Mouse (Mus musculus) hindbrain, postnatal 0 days (tissue): ENCODE data around the gene Catsperg2. TPM values are rescaled to one million over a fixed set of nuclear protein-coding genes. Genes with fewer than 3 reads are reported as not detected.
"Not testable (repeated sequence)": the region's sequence is repeated elsewhere in the genome, so short reads cannot be mapped to it uniquely, and the experiment has no call there.

ENCODE experiments used
- ATAC-seq: fragments of 200-750 bp; cut with Nextera tagmentation; 2 replicates; pipeline ENCODE4 v1.8.0; 2017; ENCODE audit warnings: mild to moderate bottlenecking, moderate TSS enrichment, moderate library complexity
- DNase-seq: peaks from one replicate; pipeline ENCODE4 v3.0.0-alpha.2; 2015; ENCODE audit warnings: low spot score
- H3K27ac ChIP-seq: fragments of 300-500 bp; sonication (generic); 2 replicates; pipeline ENCODE4 v1.5.1; 2014; ENCODE audit warnings: mild to moderate bottlenecking
- H3K27me3 ChIP-seq: fragments of 300-500 bp; sonication (generic); 2 replicates; pipeline ENCODE4 v1.6.1; 2014; ENCODE audit warnings: low read length, mixed read lengths; ENCODE audit not compliant: insufficient read depth
- H3K36me3 ChIP-seq: fragments of 300-500 bp; sonication (generic); 2 replicates; pipeline ENCODE4 v1.6.1; 2014; ENCODE audit warnings: low read length, mixed read lengths; ENCODE audit not compliant: insufficient read depth
- H3K4me1 ChIP-seq: fragments of 300-500 bp; sonication (generic); 2 replicates; pipeline ENCODE4 v1.6.1; 2014; ENCODE audit warnings: antibody characterized with exemption, low read length, mixed read lengths; ENCODE audit not compliant: insufficient read depth
- H3K4me2 ChIP-seq: fragments of 300-500 bp; sonication (generic); 2 replicates; pipeline ENCODE4 v1.6.1; 2014; ENCODE audit warnings: low read depth, mild to moderate bottlenecking, low read length, moderate library complexity, mixed read lengths
- H3K4me3 ChIP-seq: fragments of 300-500 bp; sonication (generic); 2 replicates; pipeline ENCODE4 v1.5.1; 2014; ENCODE audit warnings: low read length
- H3K9ac ChIP-seq: fragments of 300-500 bp; sonication (generic); replicated peaks from 2 replicates; pipeline ENCODE4 v1.6.1; 2014; ENCODE audit warnings: mild to moderate bottlenecking, low read length, moderate library complexity, mixed read lengths
- H3K9me3 ChIP-seq: fragments of 300-500 bp; sonication (generic); 2 replicates; pipeline ENCODE4 v1.6.1; 2016; ENCODE audit warnings: low read length, mixed read lengths
- CTCF ChIP-seq: IDR thresholded peaks from 2 replicates; pipeline ENCODE4 v1.5.1; 2016; ENCODE audit warnings: antibody characterized with exemption, control low read depth, low read depth
- WGBS: fragments of 180-500 bp; shearing (Covaris S2); extraction: QIAGEN DNeasy Blood & Tissue Kit; methylation state at CpG from one replicate; pipeline ENCODE4 v1.1.7; 2014; 5-methylcytosine and 5-hydroxymethylcytosine counted together
- polyA plus RNA-seq: library from polyadenylated mRNA; unstranded; fragments of >200 nt; fragmentation: Nextera tagmentation; extraction: Ambion mirVana; gene quantifications from 2 replicates; pipeline ENCODE4 v1.2.1, GENCODE M21; 2015
- total RNA-seq: library from RNA; depleted of rRNA; stranded (reverse); fragments of >200 nt; gene quantifications from 2 replicates; pipeline ENCODE4 v1.2.3, GENCODE M21; 2014; rRNA removed

The Catsperg2 gene
- total RNA-seq (0.11 and 0.37 TPM in 2 replicates), polyA plus RNA-seq (0.28 and 0.41 TPM in 2 replicates)

- ATAC-seq (0 out of 2 replicates have a peak, but pooled peaks have one; percentile 18), DNase-seq (peak; percentile 19)
- H3K27me3 ChIP-seq, H3K4me3 ChIP-seq, H3K9ac ChIP-seq, H3K4me1 ChIP-seq, H3K4me2 ChIP-seq, H3K36me3 ChIP-seq, H3K27ac ChIP-seq, H3K9me3 ChIP-seq: not testable (repeated sequence)
- 65% methylated on average over 11 of the region's 11 CpGs for WGBS
These were observed at the start of gene Catsperg2 for GRCm38 (mm10) chr7:29726860-29727259. Gene Catsperg2 (minus strand): TSS chr7:29727032.

DNA sequence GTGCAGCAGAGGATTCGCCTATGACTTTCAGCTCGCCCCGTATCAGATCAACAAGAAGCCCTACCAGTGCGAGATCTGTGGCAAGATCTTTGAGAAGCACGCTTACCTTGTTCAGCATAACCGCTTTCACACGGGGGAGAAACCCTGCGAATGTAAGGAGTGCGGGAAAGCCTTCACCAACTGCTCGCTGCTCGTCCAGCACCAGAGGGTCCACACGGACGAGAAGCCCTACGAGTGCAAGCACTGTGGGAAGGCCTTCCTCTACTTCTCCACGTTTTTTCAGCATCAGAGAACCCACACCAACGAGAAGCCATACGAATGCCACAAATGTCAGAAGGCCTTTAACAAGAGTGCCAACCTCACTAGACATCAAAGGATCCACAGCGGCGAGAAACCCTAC, 49.7 kb upstream of the Catsperg2 start:
- H3K9ac ChIP-seq, result no peak overlapping the region
- DNase-seq (no peak), ATAC-seq (no peak)
- no peaks in the 10 kb centered on the region for H3K27me3 ChIP-seq
- H3K27ac ChIP-seq, result no peak overlapping the region
- no peak overlapping the region for H3K4me3 ChIP-seq
- no peak overlapping the region for H3K4me2 ChIP-seq
- peaks cover 53% of the 10 kb centered on the region for H3K36me3 ChIP-seq
- H3K4me1 ChIP-seq, result no peaks in the 10 kb centered on the region
- no peaks in the 10 kb centered on the region for H3K9me3 ChIP-seq
- no peak for TF ChIP-seq CTCF
- 98% methylated on average over 19 of the region's 19 CpGs for WGBS

- no peak overlapping the region for H3K9ac ChIP-seq
- no peaks in the 10 kb centered on the region for H3K9me3 ChIP-seq
- no peak for TF ChIP-seq CTCF
- H3K27me3 ChIP-seq, result no peaks in the 10 kb centered on the region
- DNase-seq (no peak), ATAC-seq (no peak)
- no peak overlapping the region for H3K27ac ChIP-seq
- WGBS, result 80% methylated on average over 3 of the region's 3 CpGs
- peaks cover 50% of the 10 kb centered on the region for H3K36me3 ChIP-seq
- H3K4me2 ChIP-seq, result no peak overlapping the region
- no peak overlapping the region for H3K4me3 ChIP-seq
- no peaks in the 10 kb centered on the region for H3K4me1 ChIP-seq
These were observed 47.5 kb upstream of the Catsperg2 start for GRCm38 (mm10) chr7:29774371-29774770.

GRCm38 (mm10) chr7:29773503-29773902, 46.7 kb upstream of the Catsperg2 start:
- ATAC-seq, result no peak
- H3K4me1 ChIP-seq, result no peaks in the 10 kb centered on the region
- DNase-seq, result no peak
- TF ChIP-seq CTCF, result no peak
- no peak overlapping the region for H3K9ac ChIP-seq
- H3K4me3 ChIP-seq, result no peak overlapping the region
- no peaks in the 10 kb centered on the region for H3K27me3 ChIP-seq
- H3K36me3 ChIP-seq, result peaks cover 43% of the 10 kb centered on the region
- no peaks in the 10 kb centered on the region for H3K9me3 ChIP-seq
- WGBS, result 88% methylated on average over 7 of the region's 7 CpGs
- H3K4me2 ChIP-seq, result no peak overlapping the region
- no peak overlapping the region for H3K27ac ChIP-seq

DNA sequence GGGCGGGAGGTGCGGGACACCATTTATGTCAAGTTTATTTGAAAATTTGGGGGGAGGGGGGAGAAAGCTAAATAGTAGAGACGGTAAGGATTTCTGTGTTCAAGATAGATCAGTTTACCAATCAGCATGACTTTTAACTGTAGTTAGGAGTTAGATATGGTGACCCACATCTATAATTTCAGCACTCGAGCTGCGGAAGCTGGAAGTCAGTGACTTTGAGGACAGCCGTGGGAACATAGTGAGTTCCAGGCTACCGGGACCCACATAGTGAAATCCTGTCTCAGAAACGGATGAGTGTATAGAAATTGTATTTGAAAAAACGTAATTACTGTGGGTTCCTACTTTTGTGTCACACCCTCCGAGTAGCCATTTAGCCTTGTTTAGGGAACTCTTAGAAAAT, 42.1 kb upstream of the Catsperg2 start:
- Histone ChIP-seq H3K4me3 (peak overlapping the region; percentile 77), H3K27me3 (no peaks in the 10 kb centered on the region), H3K36me3 (peaks cover 13% of the 10 kb centered on the region; the same call in 1 of the 2 replicates), H3K9ac (peak overlapping the region; percentile 67), H3K4me1 (no peaks in the 10 kb centered on the region), H3K27ac (peak overlapping the region; percentile 67; the same call in 1 of the 2 replicates), H3K4me2 (peak overlapping the region; percentile 78), H3K9me3 (no peaks in the 10 kb centered on the region)
- 7% methylated on average over 10 of the region's 10 CpGs for WGBS
- ATAC-seq, result no peak
- no peak for TF ChIP-seq CTCF
- DNase-seq, result no peak

DNA sequence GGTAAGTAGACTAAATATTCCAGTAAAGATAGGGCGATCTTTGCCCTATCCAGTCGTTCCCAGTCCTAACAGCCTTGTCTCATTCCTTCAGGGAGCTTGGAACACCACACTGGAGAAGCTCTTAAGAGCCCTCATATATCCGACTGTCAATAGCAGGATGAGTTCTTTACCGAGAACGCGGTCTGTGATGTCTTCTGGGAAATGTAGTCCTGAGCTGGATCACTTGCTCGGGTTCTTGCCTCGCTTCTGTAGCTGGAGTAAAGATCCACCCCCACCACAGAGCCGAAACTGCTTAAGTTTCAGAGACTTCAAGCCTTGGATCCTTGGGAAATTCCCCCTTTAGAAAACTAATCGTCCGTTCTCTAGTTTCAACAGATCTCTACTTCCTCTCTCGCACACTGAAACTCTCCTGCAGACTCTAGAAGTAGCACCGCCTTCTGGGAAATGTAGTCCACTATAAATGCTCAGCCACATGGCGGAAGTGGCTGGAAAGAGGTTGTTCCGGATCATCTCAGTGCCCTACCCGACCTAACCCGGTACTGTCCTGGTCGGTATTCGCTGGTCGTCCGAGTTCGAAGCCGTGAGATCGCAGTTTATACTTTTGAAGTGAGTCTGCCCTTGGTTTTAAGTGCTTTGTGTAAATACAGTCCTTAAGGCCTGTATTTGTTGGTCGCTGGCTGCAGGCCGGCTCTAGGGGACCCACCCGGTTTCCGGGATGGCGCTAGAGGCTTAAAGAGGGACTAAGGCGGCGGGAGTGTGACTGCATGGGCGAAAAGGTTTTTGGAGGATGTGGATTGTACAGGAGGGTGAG, 41.5 kb upstream of the Catsperg2 start, which contains the start of gene Zfp84:
TSS of gene Zfp84 (plus strand) at position 463 of the 811 bp plus-strand sequence.
- Histone ChIP-seq H3K36me3 (peaks cover 10% of the 10 kb centered on the region; the same call in 1 of the 2 replicates), H3K27me3 (no peaks in the 10 kb centered on the region), H3K4me1 (no peaks in the 10 kb centered on the region), H3K4me2 (peak within 1 kb of the TSS; percentile 78), H3K4me3 (peak within 1 kb of the TSS; percentile 77), H3K9ac (peak within 1 kb of the TSS; percentile 67), H3K27ac (peak within 1 kb of the TSS; percentile 67), H3K9me3 (no peaks in the 10 kb centered on the region)
- DNase-seq, result peak; percentile 95
- peak; percentile 96 for ATAC-seq
- TF ChIP-seq CTCF, result no peak
- WGBS, result under 1% methylated on average over 32 of the region's 32 CpGs
